Mouse (Mus musculus) urinary bladder, adult 2 months (tissue): Measurements from ENCODE around the gene Pygm. TPM values are rescaled to one million over a fixed set of nuclear protein-coding genes. Genes with fewer than 3 reads are reported as not detected.

Experiments
- DNase-seq: peaks from one replicate; pipeline ENCODE4 v3.0.0; 2022; ENCODE audit warnings: low spot score
- polyA plus RNA-seq: library from polyadenylated mRNA; depleted of rRNA; stranded (reverse); fragments of >200 nt; gene quantifications from 2 replicates; pipeline ENCODE4 v1.2.3, GENCODE M21; 2012

Pygm gene
- polyA plus RNA-seq, 1 experiment, result 34.8 TPM

DNA sequence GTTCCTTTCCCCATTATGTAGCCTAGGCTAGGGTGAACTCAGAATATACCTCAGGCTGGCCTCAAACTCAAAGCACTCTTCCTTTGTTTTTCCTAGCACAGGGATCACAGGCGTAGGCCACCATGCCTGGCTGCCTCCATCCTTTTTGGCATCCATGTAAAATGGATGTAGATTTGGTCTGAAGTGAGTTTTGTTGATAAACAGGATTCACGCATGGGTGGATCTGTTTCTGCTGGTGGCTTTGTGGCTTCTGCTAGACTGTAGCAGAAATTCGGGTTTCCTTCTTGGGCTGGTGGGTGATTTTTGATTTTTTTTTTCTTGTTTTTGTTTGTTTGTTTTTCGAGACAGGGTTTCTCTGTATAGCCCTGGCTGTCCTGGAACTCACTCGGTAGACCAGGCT is 25.7 kb downstream of the Pygm start:
- no peak for DNase-seq

DNA sequence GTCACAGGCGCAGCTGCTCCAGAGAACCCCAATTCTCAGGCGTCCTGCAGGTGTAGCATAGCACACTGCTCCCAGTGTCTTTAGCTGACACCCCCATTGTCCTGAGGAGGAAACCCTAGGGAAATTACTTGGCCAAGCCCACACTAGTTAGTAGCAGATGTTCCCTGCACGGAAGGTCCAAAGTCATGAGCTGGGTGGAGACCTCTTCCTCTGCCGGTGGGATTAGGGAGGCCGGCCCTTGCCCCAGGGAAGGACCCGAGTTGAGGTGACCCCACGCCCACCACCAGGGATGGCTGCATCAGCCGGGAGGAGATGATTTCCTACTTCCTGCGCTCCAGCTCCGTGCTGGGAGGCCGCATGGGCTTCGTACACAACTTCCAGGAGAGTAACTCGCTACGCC is 28.6 kb downstream of the Pygm start:
- no peak for DNase-seq

DNA sequence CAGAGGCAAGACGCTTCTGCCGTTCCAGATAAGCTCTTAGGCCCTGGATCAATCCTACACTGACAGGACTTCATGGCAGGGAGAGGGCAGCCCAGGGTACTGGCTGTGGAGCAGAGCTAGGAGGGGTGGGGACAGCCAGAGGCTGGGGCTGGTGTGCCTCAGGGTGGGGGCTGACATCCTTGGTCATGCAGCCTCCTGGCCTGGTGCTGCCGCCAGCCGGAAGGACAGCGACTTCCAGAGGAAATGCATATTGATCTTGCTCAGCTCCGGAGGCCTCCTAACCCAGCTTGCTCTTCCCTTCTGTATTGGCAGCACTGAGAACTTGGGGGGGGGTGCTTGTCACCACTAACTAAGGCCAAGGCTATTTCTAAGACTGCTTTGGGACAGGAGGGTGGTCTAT is 31.3 kb downstream of the Pygm start:
- no peak for DNase-seq

DNA sequence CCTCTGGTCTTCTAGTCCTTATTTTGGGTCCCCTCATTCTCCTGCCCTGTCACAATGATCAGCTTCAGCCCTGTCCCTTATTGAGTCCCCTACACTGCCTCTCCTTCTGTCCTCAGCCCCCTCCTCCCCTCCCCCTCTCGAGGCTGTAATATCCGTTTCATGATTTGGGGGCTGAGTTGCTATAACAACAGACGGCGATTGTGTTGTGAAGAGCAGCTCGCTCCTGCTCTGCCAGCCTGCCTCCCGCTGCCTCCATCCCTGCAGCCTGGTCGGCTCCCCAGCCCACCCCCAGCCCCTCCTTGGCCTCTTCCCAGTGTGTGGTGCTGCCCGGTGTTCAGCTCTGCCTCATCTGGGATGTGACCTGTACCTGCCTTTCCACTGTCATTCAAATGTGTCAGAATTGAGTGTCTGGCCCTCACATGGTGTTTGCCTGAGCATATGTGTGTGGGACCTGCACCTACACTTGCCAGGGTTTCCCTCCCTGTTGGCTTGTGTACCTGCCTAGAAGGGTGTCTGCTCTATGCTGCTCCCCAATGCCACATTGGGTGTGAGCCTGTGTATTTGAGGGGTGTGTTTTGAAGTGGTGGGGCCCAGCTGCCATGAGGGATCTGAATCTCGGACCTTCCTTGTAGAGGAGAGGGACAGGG is 32.0 kb downstream of the Pygm start:
- DNase-seq, result no peak

DNA sequence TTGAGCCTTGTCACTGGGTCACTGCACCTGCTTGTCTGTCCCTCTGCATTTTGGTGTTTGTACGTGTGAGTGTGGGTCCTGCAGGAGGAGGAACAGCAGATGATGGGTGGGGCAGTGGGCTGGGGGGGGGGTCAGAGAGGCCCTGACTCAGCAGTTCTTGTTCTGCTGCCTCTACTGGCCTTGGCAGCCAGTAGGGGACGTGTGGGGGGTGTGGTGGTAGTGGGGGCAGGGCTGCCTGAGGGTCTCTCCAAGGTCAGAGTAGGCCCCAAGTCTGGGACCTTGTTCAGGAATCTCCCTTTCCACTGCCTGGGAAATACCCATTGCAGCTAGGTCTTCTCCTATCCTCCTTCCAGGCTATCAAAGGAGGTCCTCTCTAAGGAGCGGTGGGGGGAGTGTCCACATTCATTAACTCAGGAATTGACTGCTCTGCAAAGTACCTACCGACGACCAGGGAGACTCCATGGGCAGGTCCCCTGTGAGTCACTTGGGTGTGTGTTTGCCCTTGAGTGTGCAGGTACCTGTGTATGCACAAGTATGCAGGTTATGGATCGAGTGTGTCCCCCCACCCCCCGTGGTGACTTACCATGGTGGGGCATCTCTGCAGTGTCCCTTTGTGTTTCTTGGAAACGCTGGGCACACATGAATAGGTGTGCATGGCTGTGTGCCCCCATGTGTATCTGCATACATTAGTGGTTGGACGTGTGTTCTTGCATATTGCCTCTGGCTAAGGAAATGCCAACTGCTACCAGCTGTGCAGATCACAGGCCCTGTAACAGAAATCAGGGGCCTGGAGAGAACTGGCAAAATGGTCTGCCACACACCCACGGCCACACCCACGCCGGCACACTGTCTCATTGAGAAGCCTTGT is 32.9 kb downstream of the Pygm start:
- DNase-seq, result no peak

DNA sequence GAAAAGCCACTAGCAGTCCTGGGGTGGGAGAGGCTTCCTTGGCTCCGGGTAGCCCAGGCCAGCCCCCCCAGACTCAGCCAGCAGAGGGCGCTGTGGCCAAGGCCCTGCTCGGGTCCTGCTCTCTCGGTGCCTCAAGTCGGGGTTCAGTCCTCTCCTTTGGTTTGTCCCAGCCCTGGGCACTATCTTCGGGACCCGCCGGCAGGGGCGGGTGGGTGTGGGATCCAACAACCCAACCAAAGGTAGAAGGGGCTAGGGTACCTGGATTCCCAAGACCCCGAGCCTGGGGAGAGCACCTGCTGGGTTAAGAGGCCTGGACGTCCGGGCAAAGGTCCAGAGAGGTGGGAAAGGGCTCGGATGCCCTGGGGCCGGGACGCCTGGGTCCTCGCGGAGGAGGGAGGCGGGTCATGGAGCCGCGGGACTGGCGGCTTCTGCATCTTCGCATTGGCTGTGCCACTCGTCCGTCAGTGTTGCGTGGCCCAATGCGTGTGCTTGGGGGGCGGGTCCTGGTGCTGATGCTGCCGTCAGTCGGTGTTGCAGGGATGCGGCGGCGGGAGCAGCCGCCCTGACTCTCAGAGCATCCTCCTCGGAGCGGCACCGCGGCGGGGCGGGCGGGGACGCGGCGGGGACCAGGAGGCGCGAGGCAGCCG is 34.2 kb downstream of the Pygm start, which contains the start of gene Nrxn2:
Nrxn2 (plus strand) TSS at position 499 of the 647 bp plus-strand sequence.
- DNase-seq, result peak; percentile 73

DNA sequence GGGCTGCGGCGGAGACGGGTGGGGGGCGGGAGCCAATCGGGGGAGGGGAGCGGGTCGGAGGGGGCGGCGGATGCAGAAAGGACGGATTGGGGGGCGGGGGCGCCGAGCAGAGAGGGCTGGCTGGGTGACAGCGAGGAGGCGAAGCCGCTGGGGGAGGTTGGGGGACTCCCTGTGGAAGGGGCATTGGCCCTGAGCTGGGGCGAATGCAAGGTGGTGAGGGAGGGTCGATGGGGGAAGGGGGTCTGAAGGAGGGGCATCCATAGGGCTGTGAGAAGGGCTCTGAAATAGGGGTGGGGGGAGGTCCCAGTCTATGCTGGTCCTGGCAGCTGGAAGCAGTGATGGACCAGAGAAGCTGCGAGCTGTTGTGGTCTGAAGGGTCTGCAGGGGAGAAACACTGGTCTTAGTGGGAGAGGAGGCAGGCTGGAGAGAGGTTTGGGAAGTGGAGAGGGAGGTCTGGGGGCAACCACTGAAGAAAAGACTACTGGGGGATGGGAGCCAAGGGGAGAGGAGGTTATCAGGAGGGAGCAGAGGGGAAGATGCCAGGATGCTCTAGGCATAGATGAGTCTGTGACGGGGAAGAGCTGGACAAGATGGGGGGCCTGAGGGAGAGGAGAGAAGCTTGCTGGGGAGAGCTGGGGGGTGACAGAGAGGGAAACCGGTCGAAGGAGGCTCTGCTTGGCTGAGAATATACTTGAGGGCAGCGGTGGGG is 34.9 kb downstream of the Pygm start:
- DNase-seq, result no peak

DNA sequence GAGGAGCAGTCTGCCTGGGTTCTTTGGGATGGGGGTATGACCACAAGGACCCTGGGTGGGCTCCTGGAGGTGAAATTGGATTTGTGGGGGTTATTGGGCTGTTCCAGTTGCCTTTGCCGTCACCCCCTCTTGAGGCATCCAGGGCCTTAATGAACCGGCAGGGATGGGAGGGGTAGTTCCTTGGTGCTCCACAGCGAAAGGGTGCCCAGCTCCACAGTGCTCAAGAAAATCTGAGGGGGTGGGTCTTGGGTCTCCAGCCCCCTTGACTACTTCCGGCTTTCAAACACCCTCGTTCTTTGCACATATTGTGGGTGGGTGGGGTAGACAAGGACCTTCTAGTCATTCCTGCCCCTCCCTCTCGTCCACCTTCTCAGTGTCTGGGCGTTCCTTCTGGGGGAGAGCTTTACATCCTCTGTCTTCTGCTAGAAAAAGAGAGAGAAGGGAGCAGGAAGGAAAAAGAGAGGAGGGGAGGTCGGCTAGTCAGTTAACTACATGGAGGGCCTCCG is 35.7 kb downstream of the Pygm start:
- DNase-seq, result no peak

DNA sequence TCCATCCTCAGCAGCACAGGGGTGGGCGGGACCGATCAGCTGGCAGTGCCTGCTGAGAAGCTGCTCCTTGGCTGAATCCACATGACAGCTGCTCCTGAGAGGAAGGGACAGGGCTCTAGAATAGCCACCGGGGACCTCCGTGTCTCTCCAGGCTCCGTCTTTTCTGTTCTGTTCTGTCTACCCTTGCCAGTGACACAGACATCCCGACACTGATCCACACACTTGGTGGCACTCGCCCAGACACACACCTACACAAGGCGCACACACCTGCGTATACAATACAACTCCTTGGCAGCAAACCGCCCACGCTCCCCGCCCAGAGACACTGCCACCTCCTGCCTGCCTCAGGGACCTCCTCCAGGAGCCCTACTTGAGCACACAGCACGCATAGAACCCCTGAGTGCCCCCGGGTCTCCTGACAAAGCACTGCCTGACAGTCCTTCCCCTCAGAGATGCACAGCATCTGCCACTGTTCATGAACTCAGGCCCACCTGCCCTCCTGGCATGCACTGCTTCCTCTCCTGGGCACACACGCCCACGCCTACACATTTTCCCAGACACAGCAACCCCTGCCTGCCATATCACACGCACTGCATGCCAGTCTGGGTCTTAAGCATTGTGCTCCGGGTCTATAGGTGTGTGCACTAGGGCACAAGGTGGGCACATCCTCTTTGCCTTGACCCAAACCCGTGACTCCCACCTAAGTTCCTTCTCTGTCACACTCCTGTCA is 36.4 kb downstream of the Pygm start:
- no peak for DNase-seq

DNA sequence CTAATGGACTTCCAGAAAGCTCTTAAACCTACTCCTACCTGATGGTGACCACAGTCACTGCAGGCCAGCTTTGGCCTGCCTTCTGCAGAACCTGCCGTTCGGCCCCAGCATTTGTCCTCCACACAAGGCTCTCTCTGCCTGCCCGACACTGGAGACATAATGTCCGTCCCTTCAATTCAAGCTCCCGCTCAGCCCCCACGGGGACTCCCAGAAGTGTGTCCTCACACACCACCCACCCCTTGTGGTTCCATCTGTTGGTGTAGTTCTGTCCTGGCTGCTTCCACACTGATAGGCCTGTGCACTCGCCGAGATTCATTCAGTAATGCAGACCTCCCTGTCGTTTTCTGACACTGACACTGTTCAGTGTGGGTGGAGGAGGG is 37.0 kb downstream of the Pygm start:
- no peak for DNase-seq

DNA sequence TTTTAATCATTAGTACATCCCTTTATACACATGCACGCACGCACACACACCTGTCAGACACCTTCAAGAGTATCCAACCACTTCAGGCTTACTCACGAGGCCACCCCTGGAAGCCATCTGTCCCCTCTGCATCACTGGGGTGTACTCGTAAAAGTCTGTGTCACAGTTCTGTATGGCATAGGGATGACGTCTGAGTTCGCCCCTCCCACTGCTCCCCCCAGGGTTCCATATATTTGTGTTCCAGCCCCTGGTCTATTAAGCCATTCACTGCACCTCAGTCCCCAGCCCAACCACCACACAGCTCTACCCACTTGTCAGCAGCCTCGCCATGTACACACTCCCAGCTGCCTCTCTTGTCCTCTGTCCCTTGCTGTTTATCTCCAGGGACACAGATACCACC is 37.8 kb downstream of the Pygm start:
- DNase-seq, result no peak

DNA sequence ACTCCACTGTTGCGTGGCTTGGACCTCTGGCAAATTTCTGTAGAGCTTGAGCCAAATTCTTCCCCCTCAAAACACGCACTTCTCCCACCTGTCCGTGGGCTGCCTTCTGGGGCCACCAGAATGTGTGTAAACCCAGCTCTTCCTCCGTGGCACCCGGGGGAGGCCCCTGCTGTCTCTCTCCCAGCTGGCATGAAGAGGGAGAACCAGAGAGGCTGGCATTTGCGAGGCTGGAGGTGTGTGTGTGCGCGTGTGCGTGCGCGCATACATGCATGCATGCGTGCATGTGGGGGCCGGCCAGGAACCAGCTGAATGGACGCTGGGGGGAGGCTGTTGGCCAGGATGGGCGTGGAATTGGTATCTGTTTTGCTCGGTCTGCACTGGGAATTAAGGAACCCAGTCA is 39.0 kb downstream of the Pygm start:
- no peak for DNase-seq

DNA sequence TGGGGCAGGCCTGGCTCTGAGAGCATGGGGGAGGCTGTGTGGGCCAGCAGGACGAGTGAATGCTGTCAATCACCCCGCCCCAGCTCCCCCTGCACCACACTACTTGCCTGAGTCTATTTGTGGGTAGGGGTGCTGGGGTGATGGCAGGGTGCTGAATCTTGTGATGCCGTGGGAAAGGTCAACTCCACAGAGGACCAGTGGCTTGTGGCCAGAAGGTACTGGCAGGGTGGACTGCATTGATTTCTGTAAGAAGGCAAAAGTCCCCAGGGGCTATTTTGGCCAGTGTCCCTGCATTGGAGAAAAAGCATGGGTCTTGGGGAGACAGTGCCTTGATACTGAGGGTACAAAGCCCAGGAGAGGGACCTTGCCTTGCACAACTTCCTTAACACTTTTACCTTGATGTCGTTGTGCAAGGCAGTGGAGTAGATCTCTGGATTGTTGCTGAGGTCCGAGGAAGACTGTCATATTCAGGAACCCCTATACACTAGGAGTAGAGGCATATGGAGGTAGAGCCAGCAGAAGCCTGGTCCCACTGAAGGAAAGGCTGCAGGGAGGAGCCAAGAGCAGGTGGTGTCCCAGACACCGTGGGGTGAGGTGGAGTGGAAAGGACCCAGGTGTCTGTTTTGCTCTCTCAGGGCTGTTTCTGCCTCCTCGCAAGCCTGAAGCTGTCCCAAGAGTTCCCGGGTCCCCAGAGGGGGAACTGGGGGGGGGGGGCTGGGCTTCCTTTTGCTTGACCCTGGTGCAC is 40.1 kb downstream of the Pygm start:
- no peak for DNase-seq

DNA sequence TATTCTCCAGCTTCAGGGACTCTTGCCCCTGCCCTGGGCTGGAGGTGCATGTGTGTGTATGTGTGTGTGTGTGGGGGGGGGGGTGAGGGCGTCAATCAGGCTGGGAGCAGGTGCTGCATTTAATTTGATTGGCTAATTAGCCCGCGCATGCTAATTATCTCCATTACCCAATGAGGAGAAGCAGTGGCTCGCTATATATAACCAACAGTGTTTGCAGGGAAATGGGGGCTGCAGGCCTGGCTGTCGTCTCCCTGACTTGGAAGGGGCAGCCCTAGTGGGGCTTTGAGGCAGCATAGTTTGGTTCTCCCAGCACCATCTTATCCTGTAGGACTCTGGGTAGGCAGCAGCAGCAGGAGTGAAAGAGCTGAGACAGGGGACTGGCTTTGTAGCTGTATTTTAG is 41.4 kb downstream of the Pygm start:
- no peak for DNase-seq

DNA sequence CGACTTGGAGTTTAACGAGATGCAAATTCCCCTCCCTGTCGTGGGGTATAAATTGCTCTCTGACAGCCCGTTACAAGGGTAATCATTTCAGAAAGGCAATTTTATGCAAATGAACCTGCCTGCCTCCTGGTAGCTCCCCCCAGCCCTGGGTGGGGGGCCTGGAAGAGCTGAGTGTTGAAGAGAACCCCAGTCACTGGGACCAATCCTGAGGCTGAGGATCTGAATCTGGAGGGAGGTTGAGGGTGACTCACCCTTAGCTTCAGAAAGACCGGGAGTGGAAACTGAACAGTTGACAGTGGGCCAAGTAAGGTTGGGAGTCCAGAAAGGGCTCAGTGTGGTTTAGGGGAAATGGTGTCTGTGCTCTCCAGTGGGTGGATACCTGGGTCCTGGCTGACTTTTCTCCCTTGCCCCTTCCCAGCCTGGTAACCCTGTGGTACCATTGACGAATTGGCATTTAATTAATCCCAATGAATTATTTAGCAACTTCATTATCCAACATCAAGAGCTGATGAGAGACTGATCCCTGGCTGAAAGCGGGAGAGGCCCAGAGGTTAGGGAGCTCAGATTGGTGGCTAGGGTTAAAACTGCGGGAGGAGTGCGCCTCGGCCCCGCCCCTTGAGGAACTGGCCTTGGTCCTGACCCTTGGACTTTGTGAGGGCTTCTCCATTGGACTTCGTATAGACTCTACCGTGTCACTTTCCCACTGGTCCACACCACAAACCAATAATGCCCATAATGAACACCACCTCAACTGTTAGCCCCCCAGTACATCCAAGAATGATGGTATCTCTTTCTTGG is 42.7 kb downstream of the Pygm start:
- no peak for DNase-seq

DNA sequence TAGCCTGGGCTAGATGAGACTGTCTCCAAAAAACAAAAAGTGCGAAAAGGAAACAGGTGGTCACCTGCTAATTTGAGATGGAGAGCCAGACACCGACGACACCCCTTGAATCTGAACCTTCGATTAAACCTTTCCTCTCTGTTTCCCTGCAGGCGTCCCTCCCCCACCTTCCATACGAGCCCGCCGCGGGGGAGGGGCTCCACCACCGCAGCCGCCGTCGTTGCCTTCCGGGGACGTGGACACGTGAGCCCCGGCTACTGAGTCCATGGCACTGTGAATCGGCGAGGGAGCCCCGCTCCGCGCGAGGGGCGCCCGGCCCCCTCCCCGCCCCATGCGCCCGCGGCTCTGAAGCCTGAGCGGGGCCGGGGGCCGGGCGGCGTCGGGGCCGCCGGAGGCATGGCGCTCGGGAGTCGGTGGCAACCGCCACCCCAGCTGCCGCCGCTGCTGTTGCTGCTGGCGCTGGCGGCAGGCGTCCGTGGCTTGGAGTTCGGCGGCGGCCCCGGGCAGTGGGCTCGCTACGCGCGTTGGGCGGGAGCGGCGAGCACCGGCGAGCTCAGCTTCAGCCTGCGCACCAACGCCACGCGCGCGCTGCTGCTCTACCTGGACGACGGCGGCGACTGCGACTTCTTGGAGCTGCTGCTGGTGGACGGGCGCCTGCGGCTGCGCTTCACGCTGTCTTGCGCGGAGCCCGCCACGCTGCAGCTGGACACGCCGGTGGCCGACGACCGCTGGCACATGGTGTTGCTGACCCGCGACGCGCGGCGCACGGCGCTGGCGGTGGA is 43.6 kb downstream of the Pygm start:
- DNase-seq, result no peak

DNA sequence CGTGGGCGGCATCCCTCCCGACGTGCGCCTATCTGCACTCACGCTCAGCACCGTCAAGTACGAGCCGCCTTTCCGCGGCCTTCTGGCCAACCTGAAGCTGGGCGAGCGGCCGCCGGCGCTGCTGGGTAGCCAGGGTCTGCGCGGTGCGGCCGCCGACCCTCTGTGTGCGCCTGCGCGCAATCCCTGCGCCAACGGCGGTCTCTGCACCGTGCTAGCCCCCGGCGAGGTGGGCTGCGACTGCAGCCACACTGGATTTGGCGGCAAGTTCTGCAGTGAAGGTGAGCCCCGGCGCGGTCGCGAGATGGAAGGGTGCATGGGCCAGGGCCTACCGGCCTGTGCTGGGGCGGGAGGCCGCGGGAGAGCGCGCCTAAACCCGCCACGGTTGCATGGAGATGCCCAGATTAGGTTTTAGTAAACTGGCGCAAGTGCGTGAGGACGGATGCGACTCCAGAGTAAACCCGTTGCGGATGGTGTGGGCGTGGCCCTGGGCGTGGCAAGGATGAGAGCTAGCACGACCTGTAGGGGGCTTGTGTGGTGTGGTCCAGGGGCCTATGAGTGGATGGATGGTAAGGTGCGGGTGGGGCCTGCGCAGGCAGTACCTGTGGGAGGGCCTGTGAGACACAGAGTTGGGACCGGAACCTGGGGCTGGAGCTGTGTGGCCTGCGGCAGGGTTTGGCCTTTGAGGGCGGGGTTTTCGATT is 44.5 kb downstream of the Pygm start:
- no peak for DNase-seq

DNA sequence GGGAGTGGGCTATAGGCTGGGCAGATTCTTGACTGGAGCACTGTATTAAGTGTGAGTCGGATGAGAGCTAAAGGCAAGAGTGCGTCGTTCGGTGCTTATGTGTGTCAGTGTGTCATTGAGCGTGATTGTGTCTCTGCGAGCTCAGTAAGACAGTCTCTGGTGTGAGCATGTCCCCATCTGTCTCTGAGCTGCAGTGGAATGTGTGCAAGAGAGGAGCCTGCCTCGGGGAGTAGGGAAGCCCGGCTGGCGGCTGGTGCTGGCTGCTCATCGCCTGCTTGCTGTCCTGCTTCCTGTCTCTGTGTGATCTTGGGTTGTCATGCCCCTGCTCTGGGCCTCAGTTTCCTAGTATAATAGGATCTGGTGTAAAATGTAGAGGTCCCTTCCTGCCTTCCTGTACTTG is 58.8 kb downstream of the Pygm start:
- DNase-seq, result no peak
